Mouse (Mus musculus) myocyte (in vitro differentiated cells): ENCODE results near the gene Tmem201.

Experiments used
- E2F4 ChIP-seq: IDR thresholded peaks from one replicate; pipeline ENCODE4 v1.6.1; 2011; ENCODE audit warnings: mild to moderate bottlenecking, control low read depth, moderate library complexity; ENCODE audit not compliant: insufficient read depth
- MAX ChIP-seq: IDR thresholded peaks from one replicate; pipeline ENCODE4 v1.6.1; 2011; ENCODE audit warnings: low read depth, mild to moderate bottlenecking, control low read depth
- POLR2A ChIP-seq: IDR thresholded peaks from one replicate; pipeline ENCODE4 v1.6.1; 2011; ENCODE audit warnings: low read depth, mild to moderate bottlenecking, control low read depth, moderate library complexity; ENCODE audit not compliant: insufficient read length
- SRF ChIP-seq: IDR thresholded peaks from one replicate; pipeline ENCODE4 v1.6.1; 2011; ENCODE audit warnings: low read depth; ENCODE audit not compliant: control insufficient read depth, insufficient read length
- TCF12 ChIP-seq: IDR thresholded peaks from one replicate; pipeline ENCODE4 v1.6.1; 2011; ENCODE audit warnings: mild to moderate bottlenecking, control low read depth; ENCODE audit not compliant: poor library complexity, insufficient read depth, severe bottlenecking
- USF1 ChIP-seq: IDR thresholded peaks from one replicate; pipeline ENCODE4 v1.6.1; 2011; ENCODE audit warnings: low read depth, mild to moderate bottlenecking, control low read depth, moderate library complexity

DNA sequence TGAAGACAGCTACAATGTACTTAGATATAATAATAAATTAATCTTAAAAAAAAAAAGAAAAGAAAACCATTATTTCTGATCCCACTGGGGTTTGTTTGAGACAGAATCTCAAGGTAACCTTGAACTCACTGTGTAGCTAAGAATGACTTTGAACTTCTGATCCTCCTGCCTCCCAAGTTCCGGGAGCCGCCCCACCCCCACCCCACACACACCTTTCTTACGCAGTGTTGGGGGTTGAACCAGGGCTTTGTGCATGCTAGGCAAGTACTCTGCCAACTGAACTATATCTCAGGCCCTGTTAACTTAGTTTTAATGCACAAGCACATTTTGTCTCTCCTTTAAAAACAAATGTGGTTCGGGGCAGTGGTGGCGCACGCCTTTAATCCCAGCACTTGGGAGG is 66.7 kb downstream of the Tmem201 start:
- TF ChIP-seq SRF (no peak), POLR2A (no peak), MAX (no peak), TCF12 (no peak), E2F4 (no peak), USF1 (no peak)
